Mouse (Mus musculus): Measurements from ENCODE around the gene Gcnt2.
A peak's percentile ranks its signal among the peaks of the same experiment; 100 is the strongest.
"Not testable (repeated sequence)": the region's sequence is repeated elsewhere in the genome, so short reads cannot be mapped to it uniquely, and the experiment has no call there.

Gene Gcnt2

DNA sequence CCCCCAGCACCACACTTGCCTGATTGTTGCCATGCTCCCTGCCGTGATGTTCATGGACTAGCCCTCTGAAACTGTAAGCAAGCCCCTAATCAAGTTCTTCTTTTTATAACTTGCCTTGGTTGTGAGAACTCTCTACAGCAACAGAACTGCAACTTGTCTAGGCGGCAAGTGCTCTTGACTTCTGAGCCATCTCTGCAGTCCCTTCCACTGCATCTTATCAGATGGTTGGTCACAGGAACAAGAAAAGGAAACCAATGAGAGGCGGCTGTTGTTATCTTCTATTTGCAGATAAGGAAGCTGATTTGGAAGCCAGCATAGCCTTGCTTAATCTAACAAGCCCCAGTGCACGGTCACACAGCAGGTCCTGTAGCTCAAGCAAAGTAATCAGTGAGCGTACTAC is 14.5 kb downstream of the Gcnt2 start:
- no peak for DNase-seq (ENCODE audit: low read depth, low spot score)

DNA sequence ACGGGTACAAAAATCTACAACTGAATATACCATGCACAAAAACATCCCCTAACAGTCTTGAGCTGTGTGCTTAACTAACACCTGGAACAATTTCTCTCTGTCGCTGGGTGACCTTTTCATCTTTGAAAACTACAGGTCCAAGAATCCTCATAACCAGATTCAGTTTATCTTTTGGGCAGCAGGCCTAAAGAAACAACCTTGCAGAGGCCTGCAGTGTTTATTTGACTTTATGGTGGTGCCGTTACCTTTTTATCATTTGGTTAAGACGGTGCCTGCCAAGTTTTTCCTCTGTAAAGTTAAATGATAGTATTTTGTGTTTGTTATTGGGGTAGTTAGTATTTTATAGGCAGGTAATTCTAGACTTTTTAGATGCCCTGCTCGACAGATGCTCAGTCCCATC is 15.9 kb downstream of the Gcnt2 start:
- no peak for DNase-seq (ENCODE audit: low read depth, low spot score)

DNA sequence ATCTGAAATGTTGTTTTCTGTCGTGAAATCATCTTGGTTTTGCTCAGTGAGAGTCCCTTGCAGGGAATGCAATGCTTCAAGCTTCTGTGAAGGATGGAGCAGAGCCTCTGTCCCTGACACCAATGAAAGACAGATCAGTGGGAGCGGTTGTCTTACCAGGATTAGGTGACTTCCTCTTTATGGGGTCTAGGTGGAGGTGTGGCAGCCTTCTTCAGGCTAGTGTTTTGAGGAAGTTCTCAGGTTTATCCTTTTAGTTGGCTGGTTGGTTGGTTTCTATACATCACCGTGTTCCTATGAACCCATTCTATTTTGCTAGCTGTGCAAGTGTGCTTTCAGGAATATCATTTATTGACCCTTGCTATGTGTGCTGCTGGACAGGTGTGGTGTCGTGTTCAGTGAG is 18.0 kb downstream of the Gcnt2 start:
- DNase-seq (ENCODE audit: low read depth, low spot score) = no peak

DNA sequence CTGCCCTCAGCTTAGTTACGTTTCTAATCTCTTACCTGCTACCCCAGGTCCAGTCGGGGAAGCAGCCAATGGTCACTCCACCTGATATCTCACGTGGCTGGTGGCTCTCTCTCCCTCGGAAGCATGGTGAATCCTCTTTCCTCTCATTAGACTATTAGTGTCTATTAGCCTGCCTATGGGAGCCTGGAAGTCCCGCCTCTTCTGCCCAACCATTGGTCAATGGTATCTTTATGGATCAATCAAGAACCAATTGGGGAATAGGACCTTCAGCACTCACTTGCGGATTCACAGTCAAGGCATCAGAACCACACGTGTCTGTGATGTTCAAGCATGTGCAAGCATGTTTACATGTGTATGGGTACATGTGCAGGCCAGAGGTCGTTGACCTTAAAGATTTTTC is 21.0 kb downstream of the Gcnt2 start:
- DNase-seq (ENCODE audit: low read depth, low spot score) = peak; percentile 46

DNA sequence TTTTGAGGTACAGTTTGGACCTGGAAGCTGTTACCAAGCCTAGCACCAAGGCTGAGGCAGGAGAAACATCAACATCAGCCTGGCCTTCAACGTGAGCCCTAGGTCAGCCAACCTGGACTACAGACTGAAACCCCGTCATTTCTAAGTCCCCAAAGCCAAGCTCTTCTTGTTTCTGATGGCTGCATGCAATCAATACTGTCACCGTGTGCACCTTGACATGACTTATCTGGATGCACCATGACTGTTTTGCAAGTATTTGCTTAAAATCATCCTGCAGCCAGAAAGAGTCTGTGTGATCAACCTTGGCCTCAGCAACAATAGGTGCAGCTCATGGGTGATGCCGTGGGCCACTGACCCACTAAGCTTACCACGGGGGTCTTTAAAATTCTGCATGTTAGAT is 23.1 kb downstream of the Gcnt2 start:
- no peak for DNase-seq (ENCODE audit: low read depth, low spot score)

DNA sequence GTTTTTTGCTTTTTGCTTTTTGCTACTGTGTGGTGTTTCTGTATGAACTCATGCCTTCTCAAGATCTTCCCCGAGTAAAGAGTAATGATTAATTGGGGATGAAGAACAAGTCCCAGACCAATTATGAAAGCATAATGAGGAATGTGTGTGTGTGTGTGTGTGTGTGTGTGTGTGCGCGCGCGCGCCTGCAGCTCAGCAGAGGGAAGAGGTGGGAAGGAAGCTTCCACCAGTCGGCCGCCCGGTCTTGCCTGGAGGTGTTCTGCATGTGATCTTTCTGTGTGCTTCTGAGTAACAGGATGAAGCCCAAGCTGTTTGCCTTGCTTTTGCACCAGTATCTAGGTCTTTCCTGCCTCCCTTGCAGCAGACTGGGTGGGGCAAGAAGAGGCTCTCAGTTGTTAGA is 24.3 kb downstream of the Gcnt2 start:
- no peak for DNase-seq (ENCODE audit: low read depth, low spot score)

DNA sequence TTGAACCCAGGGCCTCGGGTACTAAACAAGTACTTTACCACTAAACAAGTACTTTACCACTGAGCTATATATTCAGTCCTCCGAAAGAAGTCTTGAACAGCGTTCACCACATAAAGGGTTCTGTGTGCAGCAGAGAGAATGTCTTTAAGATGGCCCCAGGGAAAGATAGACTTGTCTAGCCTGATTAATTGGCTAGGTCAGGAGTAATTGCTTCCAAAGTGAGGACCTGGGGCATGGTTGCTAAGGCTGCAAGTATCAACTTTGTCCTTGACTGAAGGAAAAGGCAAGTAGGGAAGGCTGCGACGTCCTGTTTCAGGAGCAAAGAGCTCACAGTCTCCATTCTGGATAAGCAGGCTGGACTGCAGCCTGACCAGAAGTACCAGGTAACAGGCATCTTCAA is 25.3 kb downstream of the Gcnt2 start:
- no peak for DNase-seq (ENCODE audit: low read depth, low spot score)

DNA sequence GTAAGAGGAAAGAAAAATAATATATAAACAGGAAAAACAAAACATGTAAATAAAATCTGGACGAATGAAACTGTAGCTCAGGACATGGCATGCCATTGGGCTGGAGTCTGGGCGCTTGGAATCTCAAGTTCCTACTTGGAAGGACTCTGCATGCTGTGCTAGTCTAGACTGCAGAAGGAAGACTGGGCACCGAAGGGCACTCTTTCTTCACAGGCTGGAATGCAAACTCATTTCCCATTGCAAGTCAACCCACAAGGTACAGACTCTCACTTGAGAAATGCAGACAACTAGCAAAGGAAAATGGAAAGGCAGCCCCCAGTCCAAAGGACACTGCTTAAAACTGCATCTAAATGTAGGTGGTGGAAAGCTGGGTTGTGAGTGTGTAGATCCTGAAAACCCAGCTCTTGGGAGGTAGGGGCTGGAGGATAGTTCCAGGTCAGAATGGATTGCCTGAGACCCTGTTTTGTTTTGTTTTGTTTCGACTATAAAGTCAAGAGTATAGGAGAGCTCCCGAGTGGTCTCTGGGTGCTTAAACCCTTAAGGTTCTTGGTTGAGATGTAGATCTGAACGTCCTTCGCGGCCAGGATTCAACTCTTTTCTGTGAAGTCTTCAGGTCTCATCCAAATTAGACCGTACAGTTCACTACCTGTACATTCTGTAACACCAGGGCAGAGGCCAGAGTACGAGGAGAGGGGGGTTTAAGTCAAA is 26.5 kb downstream of the Gcnt2 start:
- no peak for DNase-seq (ENCODE audit: low read depth, low spot score)

DNA sequence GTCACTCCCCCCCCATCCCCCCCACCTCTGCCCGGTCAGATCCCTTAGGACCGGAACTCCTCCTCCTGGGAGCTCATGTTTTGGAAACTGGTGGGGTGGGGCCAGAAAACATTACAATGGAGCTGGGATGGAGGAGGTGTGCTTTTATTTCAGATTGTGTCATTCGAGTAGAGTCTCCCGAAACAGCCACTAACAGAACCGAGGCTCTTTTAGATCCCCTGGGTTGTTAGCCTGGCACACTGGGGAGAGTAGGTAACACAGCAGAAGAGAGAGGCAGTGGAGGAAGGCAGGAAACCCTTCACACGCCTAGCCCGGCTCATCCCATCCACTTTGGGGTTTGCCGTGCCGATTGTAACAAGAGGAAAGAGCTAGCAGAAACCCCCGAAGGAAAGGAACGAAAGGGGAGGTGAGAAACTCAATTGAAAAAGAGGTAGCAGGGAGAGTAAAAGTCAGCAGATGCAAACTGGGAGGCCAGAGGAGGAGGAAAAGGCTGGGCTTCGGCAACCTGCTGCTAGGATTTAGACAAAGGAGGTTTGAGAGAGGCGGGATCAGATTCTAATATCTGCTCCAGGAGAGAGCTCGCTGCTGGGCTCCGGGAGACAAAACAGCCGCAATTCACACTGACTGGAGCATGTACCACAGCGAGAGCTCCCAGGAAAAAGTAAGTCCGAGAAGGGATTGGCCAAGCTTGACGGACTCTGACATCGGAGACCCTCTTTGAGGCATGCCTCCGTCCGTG is 27.3 kb downstream of the Gcnt2 start:
- DNase-seq (ENCODE audit: low read depth, low spot score) = no peak

DNA sequence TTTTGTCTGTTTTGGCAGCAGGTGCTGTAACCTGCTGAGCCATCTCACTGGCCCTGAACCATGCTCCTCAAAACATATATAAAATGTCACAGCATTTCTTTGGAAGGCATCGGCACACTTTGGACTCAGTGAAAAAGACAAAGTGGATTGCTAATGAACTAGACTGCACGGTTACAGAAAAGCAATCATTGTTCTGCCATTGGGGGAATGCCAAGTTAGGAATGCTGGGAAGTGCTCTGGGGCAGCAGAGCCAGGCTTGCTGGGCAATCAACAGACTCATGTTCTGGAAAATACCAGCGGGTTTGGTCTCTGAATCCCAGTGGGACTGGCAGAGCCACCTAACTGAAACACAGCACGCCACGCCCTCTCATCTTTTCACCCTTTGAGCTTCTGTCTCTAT is 31.0 kb downstream of the Gcnt2 start:
- DNase-seq (ENCODE audit: low read depth, low spot score) = no peak

DNA sequence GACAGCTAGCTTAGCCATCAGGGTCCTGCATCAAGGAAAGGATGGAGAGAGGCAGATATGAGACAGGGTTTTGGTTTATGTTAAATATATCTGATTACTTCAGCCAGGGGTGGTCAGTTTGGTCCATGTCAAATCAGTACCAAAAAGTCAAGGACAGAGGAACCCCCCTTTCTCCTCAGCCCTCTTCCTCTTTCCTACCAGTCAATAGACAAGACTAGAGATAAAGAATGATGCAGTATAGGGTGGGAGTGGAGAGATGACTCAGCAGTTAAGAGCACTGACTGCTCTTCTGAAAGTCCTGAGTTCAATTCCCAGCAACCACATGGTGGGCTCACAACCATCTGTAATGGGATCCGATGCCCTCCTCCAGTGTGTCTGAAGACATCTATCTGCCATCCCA is 31.8 kb downstream of the Gcnt2 start:
- DNase-seq (ENCODE audit: low read depth, low spot score) = not testable (repeated sequence)

DNA sequence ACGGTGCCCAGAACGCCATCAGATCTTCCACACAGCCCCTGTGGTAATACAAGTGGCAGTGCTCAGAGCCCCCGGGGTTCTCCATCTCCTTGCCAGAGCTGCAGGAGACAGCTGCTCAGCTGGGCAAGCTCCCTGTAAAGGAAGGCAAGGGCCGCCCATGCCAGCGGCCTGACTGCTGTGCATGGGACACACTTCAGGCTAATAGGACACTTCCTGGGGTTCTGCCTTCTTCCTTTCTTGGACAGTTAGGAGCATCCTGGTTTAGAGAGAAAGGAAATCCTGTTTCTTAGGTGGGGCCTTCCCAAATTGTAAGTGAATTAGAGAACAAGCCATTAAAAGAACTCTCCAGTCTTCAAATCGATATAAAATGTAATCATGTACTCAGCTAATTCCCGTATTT is 32.5 kb downstream of the Gcnt2 start:
- DNase-seq (ENCODE audit: low read depth, low spot score) = no peak

DNA sequence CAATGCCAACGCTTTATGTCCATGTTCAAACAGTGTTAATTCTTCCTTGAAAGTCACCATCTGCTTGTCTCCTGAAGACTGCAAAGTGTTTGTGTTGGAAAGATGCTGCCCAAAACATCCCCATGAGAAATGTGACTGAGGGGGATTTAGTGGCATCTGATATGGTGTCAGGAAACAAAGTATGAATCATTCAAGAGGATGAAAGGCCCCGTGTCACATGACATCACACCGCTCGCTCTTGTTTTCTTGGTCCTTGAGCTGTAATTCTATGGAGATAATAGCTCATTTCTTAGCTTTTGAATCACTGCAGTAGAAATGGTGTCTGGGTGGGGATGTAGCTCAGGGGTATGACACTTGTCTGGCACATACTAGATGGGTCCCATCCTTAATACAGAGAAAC is 33.0 kb downstream of the Gcnt2 start:
- DNase-seq (ENCODE audit: low read depth, low spot score) = no peak

DNA sequence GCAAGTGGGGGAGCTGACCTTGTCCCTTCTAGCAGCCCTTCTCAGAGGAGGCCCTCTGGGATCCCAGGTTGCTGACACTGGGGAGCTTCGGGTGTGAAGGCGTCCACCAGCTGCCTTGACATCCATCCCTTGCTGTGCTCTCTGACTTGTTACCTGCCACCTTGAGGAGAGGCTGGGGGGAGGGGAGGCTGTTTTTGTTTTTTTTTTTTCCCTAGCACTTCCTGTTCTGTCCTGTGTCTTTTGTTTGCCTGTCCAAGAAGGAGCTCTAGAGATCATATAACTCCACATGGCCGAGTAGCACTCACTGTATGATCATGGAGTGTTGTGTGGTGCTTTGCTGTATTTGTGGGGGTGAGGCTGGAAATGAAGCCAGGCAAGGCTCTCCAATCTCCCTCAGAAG is 34.0 kb downstream of the Gcnt2 start:
- DNase-seq (ENCODE audit: low read depth, low spot score) = no peak

DNA sequence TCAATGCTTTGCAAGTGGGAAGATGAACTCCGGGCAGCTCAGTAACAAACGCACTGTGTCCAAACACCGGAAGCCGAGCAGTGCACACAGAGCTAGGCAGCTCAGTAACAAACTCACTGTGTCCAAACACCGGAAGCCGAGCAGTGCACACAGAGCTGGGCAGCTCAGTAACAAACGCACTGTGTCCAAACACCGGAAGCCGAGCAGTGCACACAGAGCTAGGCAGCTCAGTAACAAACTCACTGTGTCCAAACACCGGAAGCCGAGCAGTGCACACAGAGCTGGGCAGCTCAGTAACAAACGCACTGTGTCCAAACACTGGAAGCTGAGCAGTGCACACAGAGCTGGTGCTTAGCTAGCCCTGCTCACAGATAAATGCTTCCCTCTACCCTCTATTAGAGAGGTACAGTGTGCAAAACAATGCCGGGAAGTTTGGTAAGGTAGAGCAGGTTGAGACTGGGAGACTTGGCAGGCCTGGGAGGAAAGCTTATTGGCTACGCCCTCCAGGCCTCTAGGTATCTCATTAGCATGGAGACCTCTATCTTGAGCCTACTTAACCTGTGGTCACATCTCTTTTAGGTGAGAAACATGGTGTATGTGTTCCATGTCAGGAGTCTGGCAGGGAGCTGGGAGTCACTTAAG is 38.6 kb downstream of the Gcnt2 start:
- DNase-seq (ENCODE audit: low read depth, low spot score) = not testable (repeated sequence)

DNA sequence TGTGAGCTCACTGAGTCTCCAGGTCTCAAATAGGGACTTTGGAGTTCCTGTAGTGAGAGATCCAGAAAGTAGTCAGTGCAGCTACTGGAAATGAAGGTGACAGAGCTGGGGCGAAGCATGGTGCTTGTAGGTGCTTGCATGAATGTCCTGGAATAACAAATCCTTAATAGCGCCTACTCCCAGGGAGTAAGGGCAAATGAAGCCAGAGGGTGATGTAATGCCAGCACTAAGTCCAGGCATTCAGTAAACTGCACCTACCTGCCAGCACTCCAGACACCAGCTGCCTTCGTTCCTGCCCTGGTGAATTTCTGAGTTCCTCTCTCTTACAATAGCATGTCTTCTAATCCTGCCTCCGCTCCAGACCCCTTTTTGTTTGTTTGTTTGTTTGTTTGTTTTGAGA is 39.1 kb downstream of the Gcnt2 start:
- no peak for DNase-seq (ENCODE audit: low read depth, low spot score)

DNA sequence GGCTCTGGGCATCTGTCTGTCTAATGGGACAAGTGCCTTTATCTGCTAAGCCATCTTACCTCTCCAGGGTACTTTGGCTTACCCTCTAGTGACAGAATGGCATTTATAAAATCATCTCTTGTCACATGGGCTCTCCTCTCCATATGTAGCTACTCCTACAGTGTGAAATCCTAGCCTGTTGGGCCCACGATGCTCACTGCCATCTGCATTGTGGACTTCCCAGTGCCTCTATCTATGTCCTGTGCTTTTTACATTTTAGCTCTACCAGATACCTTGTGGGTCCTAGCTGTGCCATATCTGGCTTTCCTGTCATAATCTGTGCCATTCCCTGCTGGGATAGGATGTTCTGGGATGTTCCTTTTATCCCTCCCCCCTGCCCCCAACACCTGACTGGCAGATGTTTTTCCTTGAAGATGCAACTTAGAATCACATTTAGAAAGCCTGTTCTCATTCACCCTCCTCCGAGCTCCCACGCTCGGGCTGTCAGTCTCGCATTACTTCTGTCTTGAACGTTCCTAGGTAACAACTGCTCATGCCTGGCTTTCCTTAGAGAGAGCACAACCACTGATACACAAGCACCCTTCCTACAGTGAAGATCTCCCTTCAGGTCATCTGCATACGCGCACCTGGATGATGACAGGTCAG is 39.9 kb downstream of the Gcnt2 start:
- DNase-seq (ENCODE audit: low read depth, low spot score) = no peak

DNA sequence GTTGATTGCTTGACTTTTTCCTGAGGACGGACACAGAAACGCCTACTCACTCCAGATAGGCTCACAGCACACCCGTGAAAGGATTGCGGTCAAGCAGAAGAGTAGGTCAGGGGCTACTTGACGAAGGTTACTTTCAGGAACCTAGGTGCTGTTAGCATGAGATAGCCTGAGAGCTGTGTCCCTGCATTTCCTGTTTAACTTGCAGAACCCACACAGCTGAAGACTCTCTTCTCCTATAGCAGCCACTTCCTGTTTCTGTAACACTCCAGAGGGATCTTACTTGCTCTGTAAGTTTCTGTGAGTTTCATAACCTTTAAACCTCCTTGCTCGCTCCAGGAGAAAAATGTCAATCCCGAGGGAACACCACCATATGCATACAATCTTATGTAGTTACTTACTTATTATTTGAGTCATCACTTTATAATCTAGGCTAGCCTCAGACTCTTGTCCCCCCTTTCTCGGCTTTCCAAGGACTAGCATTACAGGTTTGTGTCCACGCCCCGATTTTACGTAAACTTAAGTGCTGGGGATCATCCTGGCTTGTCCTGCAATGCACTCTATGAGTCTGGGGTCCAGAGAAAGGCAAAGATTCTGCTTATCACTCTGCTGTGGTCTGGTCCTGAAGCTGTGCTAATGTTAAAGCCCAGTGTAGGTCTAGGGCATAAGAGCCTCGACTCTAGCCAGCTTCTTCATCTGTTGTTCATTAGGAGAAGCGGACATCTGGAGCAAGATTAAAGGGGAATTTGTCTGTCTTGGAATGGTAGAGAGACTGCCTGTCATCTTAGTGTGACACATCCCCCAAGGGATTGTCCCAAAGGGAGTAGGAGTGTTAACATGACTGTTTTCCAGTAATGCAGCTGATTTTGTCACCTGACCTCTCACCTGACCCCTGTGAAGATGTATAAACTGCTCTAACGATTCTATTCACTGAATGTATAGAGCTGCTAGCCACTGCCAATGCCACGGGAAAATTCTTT is 40.7 kb downstream of the Gcnt2 start:
- no peak for DNase-seq (ENCODE audit: low read depth, low spot score)

DNA sequence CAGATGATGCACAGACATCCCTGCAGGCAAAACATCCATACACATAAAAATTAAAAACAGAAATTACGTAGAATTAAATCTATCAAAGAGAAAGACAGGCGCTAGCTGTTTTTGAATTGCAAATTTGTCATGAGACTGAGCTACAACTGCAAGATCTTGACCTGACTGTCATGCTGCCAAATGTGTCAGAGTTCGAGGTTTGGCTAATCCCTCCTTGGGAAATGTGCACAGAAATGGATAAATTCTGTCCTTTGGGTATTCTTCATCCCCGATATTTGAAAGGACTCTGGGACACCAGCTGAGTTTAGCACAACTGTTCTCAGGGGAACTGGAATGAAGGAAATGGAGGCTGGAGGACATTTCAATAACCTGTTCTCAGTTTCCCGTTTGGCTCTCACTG is 41.7 kb downstream of the Gcnt2 start:
- DNase-seq (ENCODE audit: low read depth, low spot score) = no peak

DNA sequence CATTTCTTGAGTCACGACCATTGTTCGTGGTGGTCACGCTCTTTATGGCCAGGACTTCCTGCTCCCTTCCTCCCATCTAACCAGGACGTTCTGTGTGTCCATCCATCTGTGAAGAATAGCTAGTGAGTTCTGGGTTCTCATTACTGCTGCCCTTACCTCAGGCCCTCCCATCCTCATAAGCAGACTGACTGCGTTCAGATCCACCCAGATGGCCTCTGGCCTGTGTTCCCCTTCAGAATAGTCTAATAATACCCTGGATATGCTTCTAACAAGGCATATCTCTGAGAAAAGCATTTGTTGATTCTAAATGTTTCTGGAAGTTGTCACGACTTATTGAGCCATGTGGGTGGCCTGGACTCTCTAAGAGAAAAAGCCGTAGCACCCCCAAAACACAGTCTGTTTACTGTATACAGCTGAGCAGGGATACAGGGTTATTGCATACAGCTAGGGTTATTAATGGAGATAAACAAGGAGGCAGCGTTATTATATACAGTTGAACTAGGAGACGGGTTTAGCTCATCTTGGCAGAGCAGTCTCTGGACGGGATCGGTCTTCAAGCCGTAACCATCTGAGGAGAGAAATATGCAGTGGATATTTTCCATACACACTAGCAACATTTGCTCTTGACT is 42.4 kb downstream of the Gcnt2 start:
- DNase-seq (ENCODE audit: low read depth, low spot score) = no peak

DNA sequence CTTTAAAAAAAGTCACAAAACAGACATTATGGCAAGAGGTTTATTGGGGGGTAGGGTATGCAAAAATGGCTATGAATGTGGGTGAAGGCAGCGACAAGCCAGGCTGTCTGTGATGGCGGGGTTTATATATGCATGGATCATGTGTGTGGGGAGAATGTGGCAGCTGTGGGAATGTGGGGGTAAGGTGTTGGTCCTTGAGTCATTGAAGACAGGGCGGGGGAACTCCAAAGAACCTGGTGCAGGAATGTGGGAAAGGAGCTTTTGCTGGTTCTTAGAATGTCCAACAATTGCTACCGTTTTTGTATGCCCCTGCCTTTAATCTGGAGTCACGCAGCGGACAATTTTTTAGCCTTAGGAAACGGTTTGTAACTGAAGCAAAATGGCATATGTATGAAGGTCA is 44.5 kb downstream of the Gcnt2 start:
- no peak for DNase-seq (ENCODE audit: low read depth, low spot score)

Data from WW6 (cell line).